Mouse (Mus musculus) heart, embryonic 11.5 days (tissue): ENCODE results near the gene Sorcs2. TPM values are rescaled to one million over a fixed set of nuclear protein-coding genes. Genes with fewer than 3 reads are reported as not detected.

Experiments used
- ATAC-seq: fragments of 200-750 bp; cut with Nextera tagmentation; replicated peaks from 2 replicates; pipeline ENCODE4 v1.8.0; 2017; ENCODE audit warnings: moderate library complexity; ENCODE audit not compliant: insufficient number of reproducible peaks, low FRiP score, low TSS enrichment
- H3K27ac ChIP-seq: fragments of 300-500 bp; sonication (generic); 2 replicates; pipeline ENCODE4 v1.5.1; 2014; ENCODE audit warnings: mild to moderate bottlenecking, low read depth, low read length
- H3K27me3 ChIP-seq: fragments of 300-500 bp; sonication (generic); 2 replicates; pipeline ENCODE4 v1.6.1; 2014; ENCODE audit warnings: mild to moderate bottlenecking, low read length, mixed read lengths; ENCODE audit not compliant: control insufficient read depth, insufficient read depth
- H3K36me3 ChIP-seq: fragments of 300-500 bp; sonication (generic); 2 replicates; pipeline ENCODE4 v1.6.1; 2014; ENCODE audit warnings: mild to moderate bottlenecking, low read length, moderate library complexity, mixed read lengths; ENCODE audit not compliant: control insufficient read depth, insufficient read depth
- H3K4me1 ChIP-seq: fragments of 300-500 bp; sonication (generic); 2 replicates; pipeline ENCODE4 v1.6.1; 2014; ENCODE audit warnings: low read length; ENCODE audit not compliant: control insufficient read depth, insufficient read depth
- H3K4me2 ChIP-seq: fragments of 300-500 bp; sonication (generic); 2 replicates; pipeline ENCODE4 v1.6.1; 2014; ENCODE audit warnings: mild to moderate bottlenecking, moderate library complexity
- H3K4me3 ChIP-seq: fragments of 300-500 bp; sonication (generic); 2 replicates; pipeline ENCODE4 v1.5.1; 2014; ENCODE audit warnings: low read depth, low read length
- H3K9ac ChIP-seq: fragments of 300-500 bp; sonication (generic); 2 replicates; pipeline ENCODE4 v1.6.1; 2014; ENCODE audit warnings: mild to moderate bottlenecking, low read depth, low read length, moderate library complexity
- H3K9me3 ChIP-seq: fragments of 300-500 bp; sonication (generic); replicated peaks from 2 replicates; pipeline ENCODE4 v1.6.1; 2016; ENCODE audit warnings: low read length; ENCODE audit not compliant: control insufficient read depth
- WGBS: fragments of 180-500 bp; shearing (Covaris S2); extraction: QIAGEN DNeasy Blood & Tissue Kit; methylation state at CpG from one replicate; pipeline ENCODE4 v1.1.7; 2014; ENCODE audit not compliant: insufficient replicate concordance; 5-methylcytosine and 5-hydroxymethylcytosine counted together
- polyA plus RNA-seq: library from polyadenylated mRNA; unstranded; fragments of >200 nt; fragmentation: Nextera tagmentation; extraction: Ambion mirVana; gene quantifications from 2 replicates; pipeline ENCODE4 v1.2.1, GENCODE M21; 2014

Sorcs2 gene
- polyA plus RNA-seq, 1 experiment from 2014 or later: 7.3 TPM

DNA sequence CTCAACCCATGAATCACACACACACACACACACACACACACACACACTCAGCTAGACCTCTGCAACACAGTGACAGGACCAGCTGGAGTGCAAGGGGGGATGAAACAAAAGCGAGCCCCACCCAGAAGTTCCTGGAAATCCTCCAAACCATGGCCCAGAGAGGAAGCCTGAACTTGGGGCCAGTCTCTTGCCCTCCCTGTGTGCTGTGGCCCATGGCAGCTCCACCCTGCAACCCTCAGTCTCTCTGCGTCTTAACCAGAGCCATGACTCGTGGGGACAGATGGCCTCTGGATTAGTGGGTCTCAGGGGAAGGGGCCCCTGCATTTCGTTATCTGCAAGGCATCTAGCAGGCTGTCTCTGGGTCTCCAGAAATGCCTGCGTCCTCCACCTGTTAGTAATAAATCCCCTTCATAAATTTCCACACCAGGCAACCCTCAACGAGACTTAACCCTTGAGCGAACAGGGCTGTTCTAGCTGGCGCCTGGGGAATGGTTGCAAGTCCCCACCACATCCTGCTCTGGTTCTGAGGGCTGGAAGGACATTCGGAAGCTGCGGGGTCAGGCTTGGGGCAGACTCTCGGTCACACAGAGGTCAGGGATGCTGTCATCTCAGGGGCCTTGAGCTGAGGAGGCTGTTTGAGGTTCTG lies 24.6 kb downstream of the Sorcs2 start:
- 0 out of 2 replicates have a peak, but pooled peaks have one; percentile 27 for ATAC-seq

DNA sequence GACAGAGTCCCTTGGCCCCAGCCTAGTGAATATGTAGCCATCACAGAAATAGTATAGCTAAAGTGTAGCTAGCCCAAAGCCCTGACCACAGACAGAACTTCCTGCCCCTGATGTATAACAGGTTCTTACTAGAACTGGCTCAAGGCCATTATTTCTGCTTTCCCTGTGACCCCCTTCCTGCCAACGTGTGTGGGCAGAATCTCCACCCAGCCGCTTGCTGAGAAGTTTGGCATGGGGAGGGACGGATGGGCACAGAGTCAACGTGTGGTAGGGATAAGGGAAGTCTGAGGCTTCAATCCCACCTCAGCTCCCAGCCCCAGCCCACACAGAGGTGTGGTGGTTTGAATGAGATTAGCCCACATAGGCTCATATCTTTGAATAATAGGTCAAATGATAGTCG lies 26.2 kb downstream of the Sorcs2 start:
- H3K36me3 ChIP-seq: no peaks in the 10 kb centered on the region
- H3K4me2 ChIP-seq: no peak overlapping the region
- H3K4me3 ChIP-seq: no peak overlapping the region
- ATAC-seq: no peak
- WGBS: 66% methylated on average over 5 of the region's 5 CpGs
- no peak overlapping the region for H3K9ac ChIP-seq
- H3K27me3 ChIP-seq: no peaks in the 10 kb centered on the region
- peaks cover 42% of the 10 kb centered on the region for H3K4me1 ChIP-seq
- H3K27ac ChIP-seq: no peak overlapping the region
- no peaks in the 10 kb centered on the region for H3K9me3 ChIP-seq

More for the DNA sequence above, 24.6 kb downstream of the Sorcs2 start:
- WGBS: 27% methylated on average over 11 of the region's 11 CpGs
- peaks cover 31% of the 10 kb centered on the region for H3K4me1 ChIP-seq
- H3K9me3 ChIP-seq: no peaks in the 10 kb centered on the region
- no peak overlapping the region for H3K4me3 ChIP-seq
- H3K9ac ChIP-seq: peak overlapping the region; percentile 17; the same call in 1 of the 2 replicates
- H3K4me2 ChIP-seq: no peak overlapping the region
- no peaks in the 10 kb centered on the region for H3K36me3 ChIP-seq
- no peaks in the 10 kb centered on the region for H3K27me3 ChIP-seq
- H3K27ac ChIP-seq: 0 out of 2 replicates have a peak overlapping the region, but pooled peaks have one; percentile 35

DNA sequence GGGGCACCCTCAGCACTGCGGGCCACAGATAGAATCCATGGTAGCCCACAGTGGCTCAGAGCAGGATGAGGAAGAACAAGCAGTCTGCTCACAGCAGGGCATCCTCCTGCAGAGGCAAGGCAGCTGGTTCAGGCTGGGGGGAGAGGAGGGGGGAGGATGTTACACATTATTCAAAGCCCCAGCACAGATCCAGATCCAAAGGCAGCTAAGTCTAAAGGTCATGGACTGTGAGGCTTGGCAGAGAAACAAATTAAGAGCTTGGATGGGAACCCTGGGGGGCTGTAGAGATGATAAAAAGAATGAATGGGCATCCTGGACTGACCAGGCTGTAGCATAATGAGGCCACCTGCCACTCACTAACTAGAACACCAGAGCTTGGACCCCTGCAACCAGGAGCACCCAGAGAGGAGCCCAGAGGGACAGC lies 28.7 kb downstream of the Sorcs2 start:
- no peaks in the 10 kb centered on the region for H3K9me3 ChIP-seq
- H3K4me2 ChIP-seq: no peak overlapping the region
- peaks cover 47% of the 10 kb centered on the region for H3K4me1 ChIP-seq
- no peaks in the 10 kb centered on the region for H3K27me3 ChIP-seq
- no peak overlapping the region for H3K4me3 ChIP-seq
- no peaks in the 10 kb centered on the region for H3K36me3 ChIP-seq
- H3K27ac ChIP-seq: 0 out of 2 replicates have a peak overlapping the region, but pooled peaks have one; percentile 12
- no peak for ATAC-seq
- WGBS: 61% methylated on average over 1 of the region's 1 CpGs
- H3K9ac ChIP-seq: 0 out of 2 replicates have a peak overlapping the region, but pooled peaks have one; percentile 12

DNA sequence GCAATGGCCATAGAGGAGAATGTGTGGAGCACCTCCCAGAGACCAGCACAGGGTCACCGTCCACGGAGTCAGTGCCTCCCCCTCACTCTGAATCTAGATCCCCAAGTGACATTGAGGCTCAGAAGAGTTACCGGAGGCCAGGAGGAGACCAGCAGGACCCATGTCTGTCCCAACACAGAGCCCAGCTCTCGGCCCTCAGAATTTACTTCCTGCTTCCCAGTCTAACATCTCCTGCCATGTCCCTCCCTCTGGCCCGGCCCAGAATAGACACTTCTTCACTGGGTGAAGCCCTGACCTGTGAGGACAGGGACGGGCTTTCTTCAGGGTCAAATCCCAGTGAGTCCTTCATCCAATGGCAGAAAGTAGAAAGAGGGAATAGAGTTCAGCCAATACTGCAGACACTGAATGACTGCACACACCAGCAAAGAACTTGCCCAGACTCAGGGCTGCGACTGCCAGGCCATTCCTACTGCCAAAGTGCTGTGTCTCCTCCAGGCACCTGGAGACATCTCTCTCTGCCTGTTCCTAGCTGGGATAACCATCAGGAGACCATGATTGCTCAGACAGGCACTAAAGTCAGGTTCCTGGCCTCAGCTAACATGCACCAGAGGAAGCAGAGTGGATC lies 29.3 kb downstream of the Sorcs2 start:
- no peak for ATAC-seq
- no peaks in the 10 kb centered on the region for H3K9me3 ChIP-seq
- H3K27ac ChIP-seq: peak overlapping the region; percentile 96; the same call in 1 of the 2 replicates
- WGBS: 58% methylated on average over 7 of the region's 7 CpGs
- H3K4me3 ChIP-seq: no peak overlapping the region
- no peaks in the 10 kb centered on the region for H3K36me3 ChIP-seq
- no peak overlapping the region for H3K4me2 ChIP-seq
- H3K27me3 ChIP-seq: no peaks in the 10 kb centered on the region
- peaks cover 41% of the 10 kb centered on the region for H3K4me1 ChIP-seq
- 0 out of 2 replicates have a peak overlapping the region, but pooled peaks have one; percentile 12 for H3K9ac ChIP-seq

DNA sequence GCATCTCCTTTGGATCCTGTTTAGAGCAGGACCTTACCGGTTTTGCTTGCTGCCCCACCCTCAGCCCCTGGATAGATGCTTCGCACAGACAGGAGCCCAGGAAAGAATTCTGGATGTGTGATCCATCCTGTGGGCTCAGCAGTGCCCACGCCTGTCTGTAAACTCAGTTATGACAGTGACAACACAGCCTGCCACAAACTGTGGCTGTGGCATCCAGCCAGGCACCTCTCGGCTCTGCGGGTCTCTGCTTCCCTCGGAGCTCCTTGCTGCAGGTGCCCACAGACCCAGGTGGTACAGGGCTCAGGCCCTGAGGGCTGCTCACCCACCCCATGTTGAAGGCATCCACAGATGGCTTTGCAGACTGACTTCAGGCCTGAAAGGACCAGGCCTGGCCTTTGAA lies 30.0 kb downstream of the Sorcs2 start:
- ATAC-seq: no peak
- Histone ChIP-seq H3K36me3 (no peaks in the 10 kb centered on the region), H3K4me2 (no peak overlapping the region), H3K4me1 (peaks cover 39% of the 10 kb centered on the region), H3K27me3 (no peaks in the 10 kb centered on the region), H3K4me3 (no peak overlapping the region), H3K9me3 (no peaks in the 10 kb centered on the region), H3K9ac (no peak overlapping the region), H3K27ac (peak overlapping the region; percentile 96)
- 73% methylated on average over 6 of the region's 6 CpGs for WGBS

DNA sequence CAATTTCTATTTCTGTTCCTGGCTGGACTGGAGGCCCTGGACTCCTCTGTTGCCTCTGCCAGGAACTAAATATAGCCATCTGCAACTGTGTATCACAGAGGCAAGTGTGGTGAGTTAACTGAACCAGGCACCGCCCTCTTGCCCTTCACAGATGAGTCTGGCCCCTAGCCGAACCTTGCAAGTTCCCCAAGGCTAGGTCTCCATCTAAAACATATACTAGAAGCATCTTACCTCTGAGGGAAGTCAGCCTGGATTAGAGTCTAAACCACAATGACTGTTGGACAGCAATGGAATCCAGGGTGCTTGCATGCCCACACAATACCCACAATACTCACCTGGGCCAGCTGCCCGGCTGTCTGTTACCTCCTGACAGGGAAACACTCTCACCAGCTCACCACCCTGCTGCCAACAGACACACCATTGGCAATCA lies 30.7 kb downstream of the Sorcs2 start:
- Histone ChIP-seq H3K4me2 (peak overlapping the region; percentile 46; the same call in 1 of the 2 replicates), H3K4me1 (peaks cover 39% of the 10 kb centered on the region), H3K27me3 (no peaks in the 10 kb centered on the region), H3K9ac (no peak overlapping the region), H3K9me3 (no peaks in the 10 kb centered on the region), H3K4me3 (no peak overlapping the region), H3K36me3 (no peaks in the 10 kb centered on the region), H3K27ac (peak overlapping the region; percentile 96)
- WGBS: 39% methylated on average over 3 of the region's 3 CpGs
- ATAC-seq: no peak

DNA sequence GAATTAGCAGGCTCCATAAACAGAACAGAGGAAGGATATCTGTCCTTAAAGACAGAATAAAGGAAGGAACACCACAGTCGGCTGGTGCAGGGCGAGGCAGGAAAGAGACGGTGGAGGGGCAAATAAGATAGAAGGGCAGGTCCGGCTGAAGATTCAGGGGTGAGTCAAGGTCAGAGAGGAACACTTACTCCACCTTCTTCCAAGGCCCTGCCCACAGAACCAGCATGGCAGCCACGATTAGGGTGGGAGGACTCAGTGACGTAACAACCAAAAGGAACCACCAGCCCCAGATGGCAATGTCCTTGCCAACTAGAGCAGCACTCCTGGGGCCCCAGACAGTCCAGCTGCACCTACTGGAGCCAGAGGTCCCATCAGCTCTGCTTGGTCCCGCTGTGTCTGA lies 36.2 kb downstream of the Sorcs2 start:
- peak overlapping the region; percentile 62 for H3K27ac ChIP-seq
- no peaks in the 10 kb centered on the region for H3K27me3 ChIP-seq
- WGBS: 46% methylated on average over 7 of the region's 7 CpGs
- no peak overlapping the region; the same call in 1 of the 2 replicates for H3K4me2 ChIP-seq
- ATAC-seq: no peak
- H3K4me3 ChIP-seq: no peak overlapping the region
- H3K9ac ChIP-seq: no peak overlapping the region
- no peaks in the 10 kb centered on the region for H3K36me3 ChIP-seq
- H3K4me1 ChIP-seq: peaks cover 67% of the 10 kb centered on the region
- H3K9me3 ChIP-seq: no peaks in the 10 kb centered on the region

DNA sequence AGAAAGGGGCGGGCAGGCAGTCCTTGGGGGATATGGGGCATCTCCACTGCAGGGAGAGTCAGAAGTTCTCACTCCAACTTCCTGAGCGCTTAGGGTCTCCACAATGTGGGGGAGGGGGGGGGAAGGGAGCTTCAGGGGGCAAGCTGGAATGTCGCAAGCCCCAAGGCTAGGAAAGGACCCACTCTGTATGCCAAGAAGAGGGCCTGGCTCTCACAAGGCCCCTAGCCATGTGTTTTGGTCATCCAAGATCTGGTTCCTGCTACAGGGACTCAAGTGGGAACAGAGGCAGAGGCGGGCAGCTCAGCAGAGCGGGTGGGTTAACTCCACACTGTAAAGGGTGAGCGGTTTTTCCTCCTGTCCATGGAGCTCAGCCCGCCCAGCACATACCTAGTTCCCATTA lies 37.6 kb downstream of the Sorcs2 start:
- H3K27me3 ChIP-seq: no peaks in the 10 kb centered on the region
- H3K4me3 ChIP-seq: no peak overlapping the region
- no peak overlapping the region for H3K9ac ChIP-seq
- H3K9me3 ChIP-seq: no peaks in the 10 kb centered on the region
- H3K27ac ChIP-seq: peak overlapping the region; percentile 5; the same call in 1 of the 2 replicates
- no peak for ATAC-seq
- H3K4me2 ChIP-seq: no peak overlapping the region
- H3K4me1 ChIP-seq: peaks cover 70% of the 10 kb centered on the region
- WGBS: 70% methylated on average over 7 of the region's 7 CpGs
- H3K36me3 ChIP-seq: no peaks in the 10 kb centered on the region
